In the genomic region with DNA sequence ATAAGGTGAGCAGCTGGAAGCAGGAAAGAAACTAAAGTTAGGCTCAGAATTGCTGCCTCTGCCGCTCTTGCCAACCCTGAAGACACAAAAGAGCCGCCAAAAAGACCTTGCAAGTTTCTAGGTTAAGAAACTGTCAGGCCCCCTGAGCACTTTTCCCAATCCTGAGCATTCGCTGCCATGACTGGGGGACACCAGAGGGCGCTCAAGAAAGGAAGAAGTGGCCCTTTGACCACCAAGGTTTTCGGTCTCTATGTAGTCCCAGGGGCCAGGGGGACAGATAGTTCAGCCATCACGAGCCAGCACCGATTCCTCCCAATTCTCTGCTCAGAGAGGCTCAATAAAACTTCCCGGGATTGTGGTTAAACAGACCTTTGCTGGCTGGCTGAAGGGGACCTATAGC, we compare ENCODE assay signal across 7 mouse cellular contexts.
DNase-seq lines count a peak whose midpoint lies in the region; ATAC-seq lines count a peak whose summit lies in the region.

No protein-coding gene starts in this region.

- H3K9me3 ChIP-seq in hindbrain, embryonic 11.5 days (ENCODE audit: control insufficient read depth, low read length): no peaks in the 10 kb centered on the region
- H3K9me3 ChIP-seq in hindbrain, embryonic 16.5 days (ENCODE audit: control insufficient read depth, low read length): no peaks in the 10 kb centered on the region

- H3K4me1 ChIP-seq in hindbrain, embryonic 11.5 days (replicated peaks; ENCODE audit: control insufficient read depth, insufficient read depth, low read length): no peaks in the 10 kb centered on the region
- no peaks in the 10 kb centered on the region for H3K4me1 ChIP-seq in hindbrain, embryonic 16.5 days (ENCODE audit: control insufficient read depth, insufficient read depth, low read depth, low read length)

- no peak overlapping the region for H3K27ac ChIP-seq in hindbrain, embryonic 11.5 days (ENCODE audit: low read depth, low read length)
- no peak overlapping the region for H3K27ac ChIP-seq in hindbrain, embryonic 16.5 days (ENCODE audit: low read depth, low read length)

- no peak for ATAC-seq in hindbrain, embryonic 11.5 days (ENCODE audit: low FRiP score)
- ATAC-seq in hindbrain, embryonic 16.5 days: no peak

- no peak overlapping the region for H3K9ac ChIP-seq in hindbrain, embryonic 11.5 days (ENCODE audit: low read depth, low read length)
- no peak overlapping the region for H3K9ac ChIP-seq in hindbrain, embryonic 16.5 days (ENCODE audit: low read depth, low read length)

- peak; percentile 59 for DNase-seq in hindbrain, embryonic 11.5 days (ENCODE audit: low spot score)
- DNase-seq in right cerebral cortex, postnatal 4 days: peak; percentile 53
- DNase-seq in right cerebral cortex, postnatal 25 days: no peak
- DNase-seq in adrenal gland, postnatal 36 days: peak; percentile 54 to 59
- peak; percentile 15 to 70 for DNase-seq in kidney, postnatal 36 days
- no peak for DNase-seq in thymus, adult 18-20 months

- H3K4me2 ChIP-seq in hindbrain, embryonic 11.5 days (replicated peaks; ENCODE audit: low read depth, low read length): no peak overlapping the region
- H3K4me2 ChIP-seq in hindbrain, embryonic 16.5 days (ENCODE audit: low read length): no peak overlapping the region

- H3K36me3 ChIP-seq in hindbrain, embryonic 11.5 days (ENCODE audit: control insufficient read depth, insufficient read depth, low read length): no peaks in the 10 kb centered on the region
- no peaks in the 10 kb centered on the region for H3K36me3 ChIP-seq in hindbrain, embryonic 16.5 days (ENCODE audit: control insufficient read depth, insufficient read depth, low read length)

- H3K27me3 ChIP-seq in hindbrain, embryonic 11.5 days (ENCODE audit: control insufficient read depth, insufficient read depth, low read length): peaks cover 69% of the 10 kb centered on the region
- peaks cover 22% of the 10 kb centered on the region for H3K27me3 ChIP-seq in hindbrain, embryonic 16.5 days (replicated peaks; ENCODE audit: control insufficient read depth, insufficient read depth, low read length)

- WGBS in hindbrain, embryonic 11.5 days: 19% methylated on average over 8 of the region's 8 CpGs
- WGBS in hindbrain, embryonic 16.5 days: 13% methylated on average over 8 of the region's 8 CpGs

- no peak overlapping the region for H3K4me3 ChIP-seq in hindbrain, embryonic 11.5 days (ENCODE audit: low read depth, low read length)
- H3K4me3 ChIP-seq in hindbrain, embryonic 16.5 days (ENCODE audit: low read length): no peak overlapping the region

Comparison
In these comparisons a context has a peak if more than half of its experiments do, and no peak if none do; other contexts are left out.
1. DNase-seq: peak in hindbrain, embryonic 11.5 days (single experiment), right cerebral cortex, postnatal 4 days (single experiment), adrenal gland, postnatal 36 days (2 of 2) and kidney, postnatal 36 days (2 of 2); none in right cerebral cortex, postnatal 25 days (single experiment) and thymus, adult 18-20 months (0 of 2).